Mouse (Mus musculus): ENCODE data around the gene Stx1b.

Stx1b gene

DNA sequence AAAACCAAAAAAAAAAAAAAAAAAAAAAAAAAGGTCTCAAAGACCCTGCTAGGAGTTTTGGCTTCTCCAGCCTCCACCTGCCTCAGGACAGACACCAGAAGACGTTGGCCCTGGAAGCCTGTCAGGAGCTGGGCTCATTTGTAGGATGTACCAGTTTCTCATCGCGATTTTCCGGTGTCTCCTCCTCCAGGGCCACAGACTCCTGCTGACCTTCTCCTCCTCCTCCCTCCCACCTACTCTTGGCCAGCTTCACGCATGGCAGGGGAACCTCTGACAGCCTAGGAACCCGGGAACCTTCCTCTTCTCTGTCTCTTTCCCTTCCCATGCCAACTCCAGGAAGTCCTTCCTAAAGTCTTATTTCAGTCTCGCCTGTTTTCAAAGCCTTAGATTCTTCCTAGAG, 7.3 kb downstream of the Stx1b start:
- no peak for DNase-seq (ENCODE audit: low spot score)

DNA sequence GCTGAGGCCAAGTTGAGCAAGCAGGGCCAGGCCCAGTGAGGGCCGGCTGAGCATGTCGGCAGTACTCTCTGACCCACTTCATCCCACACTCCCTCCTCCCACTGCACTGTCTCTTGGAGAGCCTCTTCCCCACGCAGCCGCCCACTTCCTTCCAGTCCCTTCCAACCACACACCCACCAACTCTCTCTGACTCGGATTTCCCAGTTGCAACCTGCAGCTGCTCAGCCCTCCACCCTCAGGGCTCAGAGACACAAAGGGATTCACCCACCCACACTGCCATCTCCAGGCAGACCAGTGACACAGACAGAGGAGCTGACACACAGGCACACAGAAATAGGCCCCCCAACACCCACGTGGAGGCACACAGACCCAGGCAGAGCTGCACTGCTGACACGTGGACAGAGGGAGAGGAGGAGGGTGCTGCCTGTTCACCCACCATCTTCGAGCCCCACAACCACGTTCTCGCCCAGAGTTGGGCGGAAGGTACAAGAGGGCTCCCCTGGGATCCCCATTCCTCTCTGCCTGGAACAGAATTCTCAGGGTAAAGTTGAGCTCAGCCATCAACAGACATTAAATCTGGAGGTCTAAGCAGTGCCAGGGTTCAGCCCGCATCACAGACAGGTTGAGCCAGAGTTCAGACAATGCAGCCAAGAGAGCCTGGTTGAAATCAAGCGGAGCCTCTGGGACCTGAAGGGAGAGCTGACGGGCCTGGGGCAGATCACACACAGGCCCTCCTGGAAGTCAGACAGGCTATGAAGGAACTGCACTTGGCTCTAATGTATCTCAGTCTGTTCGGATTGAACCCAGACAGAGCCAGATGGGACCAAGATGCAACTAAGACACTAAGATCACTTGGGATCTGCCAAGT, 8.2 kb downstream of the Stx1b start:
- peak; percentile 81 for DNase-seq (ENCODE audit: low spot score)

DNA sequence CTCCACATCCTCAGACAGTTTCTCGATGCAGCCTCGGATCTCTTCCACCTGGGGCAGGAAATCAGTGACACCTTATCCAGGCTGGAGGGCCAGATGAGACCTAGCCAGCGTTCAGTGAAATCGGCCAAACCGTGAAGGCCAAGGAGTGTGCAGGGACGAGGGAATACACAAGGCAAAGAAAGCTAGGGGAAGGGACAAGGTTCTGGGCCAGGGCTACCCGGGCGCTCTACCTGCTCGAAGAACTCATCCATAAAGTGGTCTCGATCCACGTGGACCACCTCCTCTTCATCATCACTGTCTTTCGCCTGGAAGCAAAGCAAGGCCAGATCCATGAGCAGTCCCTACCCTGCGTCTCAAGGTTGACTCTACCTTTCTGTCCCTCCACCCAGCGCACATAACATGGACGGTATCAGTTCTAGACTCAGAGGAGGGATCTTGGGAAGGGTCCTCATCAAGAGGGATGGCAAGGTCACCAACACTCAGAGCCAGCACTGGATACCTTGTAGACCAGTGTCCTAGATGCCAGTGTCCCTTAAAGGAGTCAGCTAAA, 9.2 kb downstream of the Stx1b start:
- DNase-seq (ENCODE audit: low spot score) = no peak

DNA sequence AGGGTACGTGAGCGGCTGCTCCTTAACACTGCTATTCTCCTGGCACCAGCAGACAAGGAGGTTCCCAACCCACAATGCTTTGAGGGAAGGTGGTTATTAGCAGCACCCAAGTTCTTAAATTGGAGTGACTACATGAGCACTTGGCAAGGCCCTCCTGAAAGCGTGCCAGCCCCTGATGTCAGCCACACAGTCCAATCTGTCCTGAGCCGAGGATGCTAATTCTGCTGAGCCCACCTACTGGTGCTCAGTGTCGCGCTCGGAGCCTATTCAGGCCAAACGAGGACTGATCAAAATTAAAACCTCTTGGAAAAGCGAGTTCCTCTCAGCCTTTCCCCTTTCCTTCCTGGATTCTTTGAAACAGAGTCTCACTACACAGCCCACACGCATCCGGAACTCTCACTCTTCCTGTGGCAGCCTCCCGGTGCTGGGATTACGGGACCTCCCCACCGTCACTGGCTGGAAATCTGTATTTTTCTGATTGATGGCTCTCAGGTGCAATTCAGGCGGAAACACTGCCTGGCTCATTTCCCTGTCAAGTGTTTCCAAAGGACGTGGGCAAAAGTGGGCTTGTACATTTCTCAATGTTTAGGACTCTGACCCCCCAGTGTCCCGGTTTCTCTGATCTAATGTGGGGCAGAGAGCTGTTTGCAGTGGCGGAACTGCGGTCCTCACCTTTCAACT, 10.0 kb downstream of the Stx1b start:
- DNase-seq (ENCODE audit: low spot score) = peak; percentile 59

DNA sequence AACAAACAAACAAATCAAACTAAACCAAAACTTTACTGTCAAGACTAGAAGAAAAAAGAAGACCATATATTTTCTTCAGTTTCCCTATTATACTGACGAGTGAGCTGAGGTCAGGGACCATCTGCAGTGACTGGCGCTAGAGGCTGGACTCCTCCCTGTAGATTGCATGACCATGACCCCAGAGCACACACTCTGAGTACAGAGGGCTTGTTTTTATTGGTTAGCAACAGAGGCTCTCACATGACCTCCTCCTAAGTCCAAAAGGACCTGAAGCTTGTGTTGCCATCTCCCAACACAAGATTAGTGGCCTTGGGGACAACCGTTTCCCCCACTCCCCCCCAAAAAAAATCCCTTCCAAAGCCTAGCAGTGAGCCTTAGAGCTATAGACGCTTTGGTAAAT, 10.5 kb downstream of the Stx1b start:
- no peak for DNase-seq (ENCODE audit: low spot score)

- DNase-seq (ENCODE audit: low spot score) = no peak
These were observed 12.1 kb downstream of the Stx1b start for GRCm38 (mm10) chr7:127812292-127812691.

- DNase-seq (ENCODE audit: low spot score) = no peak
These were observed 13.1 kb downstream of the Stx1b start for GRCm38 (mm10) chr7:127811240-127811639.

- DNase-seq (ENCODE audit: low spot score) = no peak
These were observed 13.7 kb downstream of the Stx1b start for GRCm38 (mm10) chr7:127810650-127811049.

GRCm38 (mm10) chr7:127809846-127810245, 14.5 kb downstream of the Stx1b start:
- DNase-seq (ENCODE audit: low spot score) = no peak

DNA sequence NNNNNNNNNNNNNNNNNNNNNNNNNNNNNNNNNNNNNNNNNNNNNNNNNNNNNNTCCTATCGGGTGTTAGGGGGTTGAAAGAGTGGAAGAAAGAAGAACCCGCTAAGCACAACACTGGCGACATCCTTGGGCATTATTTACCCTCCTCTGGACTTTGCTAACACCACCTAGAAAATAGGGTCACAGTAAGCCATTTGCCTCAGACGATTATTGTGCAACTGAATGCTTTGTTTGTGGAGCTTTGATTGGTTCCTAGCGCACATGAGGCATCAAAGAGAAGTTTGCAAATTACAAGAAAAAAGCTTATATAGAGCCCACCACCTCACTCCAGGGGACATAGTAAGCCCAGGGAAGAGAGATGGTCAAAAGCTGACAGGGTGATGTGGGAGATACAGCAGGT, 15.5 kb downstream of the Stx1b start:
- DNase-seq (ENCODE audit: low spot score) = no peak

DNA sequence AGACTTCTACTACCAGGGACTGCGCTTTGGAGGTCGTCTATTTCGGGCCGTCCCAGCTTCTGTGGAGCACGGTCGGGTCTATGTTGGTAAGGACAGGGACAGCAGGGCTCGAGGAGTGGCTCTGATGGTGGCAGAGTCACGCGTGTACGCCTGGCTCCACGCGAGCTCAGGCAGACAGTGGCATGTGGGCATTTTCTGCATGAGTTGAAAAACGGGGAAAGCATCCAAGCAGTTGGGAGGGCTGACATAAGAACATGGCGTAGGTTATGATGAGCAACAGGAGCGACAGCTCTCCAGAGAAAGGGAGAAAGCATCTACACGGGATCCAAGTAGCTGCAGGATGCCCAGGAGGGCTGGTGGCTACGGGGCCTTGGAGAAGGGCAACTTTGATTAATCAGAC, 22.0 kb downstream of the Stx1b start:
- no peak for DNase-seq (ENCODE audit: low spot score)

GRCm38 (mm10) chr7:127801010-127801621, 23.2 kb downstream of the Stx1b start:
- no peak for DNase-seq (ENCODE audit: low spot score)

GRCm38 (mm10) chr7:127800435-127801009, 23.8 kb downstream of the Stx1b start, which contains the start of gene Hsd3b7:
Hsd3b7 (plus strand) TSS chr7:127800604.
- peak; percentile 79 for DNase-seq (ENCODE audit: low spot score)

DNA sequence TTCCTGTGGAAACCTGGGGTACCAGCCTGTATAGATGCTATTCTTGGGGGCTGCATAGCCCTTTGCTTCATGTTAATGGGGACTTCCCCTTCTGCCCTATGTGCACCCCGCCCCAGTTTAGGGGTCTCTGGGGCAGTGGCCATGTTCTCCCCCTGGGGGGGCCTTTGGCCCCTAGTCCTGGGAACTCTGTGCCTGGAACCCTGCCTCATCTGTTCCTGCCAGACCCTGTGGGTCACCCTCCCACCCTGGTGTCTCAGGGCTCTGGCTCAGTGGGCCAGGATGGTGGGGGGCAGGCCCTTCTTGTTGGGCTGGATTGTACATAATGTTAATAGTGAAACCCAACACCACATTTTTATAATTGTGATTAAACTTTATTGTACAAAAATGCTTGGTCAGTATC, 24.6 kb downstream of the Stx1b start:
- DNase-seq (ENCODE audit: low spot score) = no peak

DNA sequence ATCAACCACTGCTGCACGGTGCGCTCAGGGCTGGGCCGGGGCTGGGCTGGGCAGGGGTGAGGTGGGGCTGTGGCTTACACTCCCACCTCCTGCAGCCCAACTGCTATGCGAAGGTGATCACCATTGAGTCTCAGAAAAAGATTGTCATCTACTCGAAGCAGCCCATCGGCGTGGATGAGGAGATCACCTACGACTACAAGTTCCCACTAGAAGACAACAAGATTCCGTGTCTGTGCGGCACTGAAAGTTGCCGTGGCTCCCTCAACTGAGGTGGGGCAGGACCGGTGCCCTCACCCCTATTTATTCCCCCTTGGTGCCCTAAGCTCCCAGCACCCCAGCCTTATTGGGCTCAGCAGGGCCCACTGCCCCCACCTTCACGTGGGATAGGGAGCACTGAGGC, 25.1 kb downstream of the Stx1b start:
- DNase-seq (ENCODE audit: low spot score) = no peak

DNA sequence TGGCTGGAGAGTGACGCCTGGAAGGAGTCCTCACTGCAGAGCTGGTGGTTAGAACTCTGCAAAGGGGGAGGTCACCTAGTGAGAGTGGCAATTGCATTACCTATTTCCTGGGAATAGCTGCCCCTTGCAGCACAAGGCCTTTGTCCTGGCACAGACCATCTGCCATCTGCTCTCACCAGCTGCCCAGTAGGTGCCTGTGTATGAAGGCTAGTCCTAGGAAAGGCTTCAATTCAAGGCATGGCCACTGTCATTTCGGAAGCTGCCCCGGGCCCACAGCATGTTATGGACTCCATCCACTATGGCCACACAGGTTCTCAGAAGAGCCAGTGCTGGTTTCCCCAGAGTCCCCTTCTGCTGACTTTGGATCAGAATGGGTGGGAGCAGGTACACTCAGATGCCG, 25.8 kb downstream of the Stx1b start:
- DNase-seq (ENCODE audit: low spot score) = no peak

GRCm38 (mm10) chr7:127797076-127797845, 27.1 kb downstream of the Stx1b start:
- no peak for DNase-seq (ENCODE audit: low spot score)

DNA sequence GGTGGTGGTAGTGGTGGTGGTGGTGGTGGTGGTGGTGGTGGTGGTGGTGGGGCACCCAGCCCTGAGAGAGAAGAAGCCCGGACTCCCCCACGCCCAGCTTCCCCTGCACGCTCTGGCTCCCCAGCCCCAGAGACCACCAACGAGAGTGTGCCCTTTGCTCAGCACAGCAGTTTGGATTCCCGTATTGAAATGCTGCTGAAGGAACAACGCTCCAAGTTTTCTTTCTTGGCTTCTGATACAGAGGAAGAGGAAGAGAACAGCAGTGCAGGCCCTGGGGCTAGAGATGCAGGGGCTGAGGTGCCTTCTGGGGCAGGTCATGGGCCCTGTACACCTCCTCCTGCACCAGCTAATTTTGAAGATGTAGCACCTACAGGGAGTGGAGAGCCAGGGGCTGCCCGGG, 39.0 kb downstream of the Stx1b start, which contains the start of gene Gm49388:
Gene Gm49388 (plus strand): TSS at position 301 of the 400 bp plus-strand sequence.
- DNase-seq (ENCODE audit: low spot score) = no peak

GRCm38 (mm10) chr7:127778350-127778749, 46.0 kb downstream of the Stx1b start:
- DNase-seq (ENCODE audit: low spot score) = no peak

DNA sequence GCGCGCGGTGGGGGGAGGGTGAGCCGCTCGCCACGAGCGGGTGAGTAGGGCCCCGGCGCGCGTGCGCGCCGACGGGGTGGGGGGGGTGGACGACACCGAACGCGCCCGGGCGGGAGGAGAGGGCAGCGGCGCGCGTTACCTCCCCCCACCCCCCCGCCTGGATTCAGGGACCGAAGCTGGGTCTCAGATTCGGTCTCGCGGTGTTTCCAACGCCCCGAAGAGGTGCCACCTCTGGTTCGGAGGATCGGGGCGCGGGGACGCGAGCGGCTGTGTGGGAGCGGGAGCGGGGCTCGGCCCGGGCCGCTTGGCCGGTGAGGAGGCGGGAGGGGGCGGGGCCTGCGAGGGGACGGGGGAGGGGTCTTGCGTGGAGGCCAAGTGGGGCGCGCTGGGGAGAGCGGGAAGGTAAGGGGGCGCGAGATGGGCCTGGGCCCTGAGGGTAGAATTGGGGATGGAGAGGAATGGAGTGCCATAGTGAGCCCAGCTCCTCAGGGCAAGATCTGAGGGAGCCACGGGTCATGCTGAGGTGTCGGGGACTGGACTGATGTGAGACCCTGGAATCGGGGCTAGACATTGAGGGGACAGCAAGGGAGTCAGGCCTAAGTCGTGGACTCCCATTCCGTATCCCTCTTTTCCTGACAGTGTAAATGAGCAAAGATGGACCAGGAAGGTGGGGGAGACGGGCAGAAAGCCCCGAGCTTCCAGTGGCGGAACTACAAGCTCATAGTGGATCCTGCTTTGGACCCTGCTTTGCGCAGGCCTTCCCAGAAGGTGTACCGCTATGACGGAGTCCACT, 46.7 kb downstream of the Stx1b start:
- no peak for DNase-seq (ENCODE audit: low spot score)
